Mouse (Mus musculus) lung, adult 2 months (tissue): Measurements from ENCODE around the gene 3830417A13Rik.

Experiments used
- CTCF ChIP-seq: fragments of 200-500 bp; IDR thresholded peaks from 2 replicates; pipeline ENCODE4 v1.5.1; 2011; ENCODE audit warnings: mild to moderate bottlenecking, low read length, control low read depth; ENCODE audit not compliant: insufficient read depth
- POLR2A ChIP-seq: fragments of 200-500 bp; IDR thresholded peaks from 2 replicates; pipeline ENCODE4 v1.6.1; 2011; ENCODE audit warnings: low read depth, mild to moderate bottlenecking, control low read depth, low read length, borderline replicate concordance; ENCODE audit errors: extremely low read depth

DNA sequence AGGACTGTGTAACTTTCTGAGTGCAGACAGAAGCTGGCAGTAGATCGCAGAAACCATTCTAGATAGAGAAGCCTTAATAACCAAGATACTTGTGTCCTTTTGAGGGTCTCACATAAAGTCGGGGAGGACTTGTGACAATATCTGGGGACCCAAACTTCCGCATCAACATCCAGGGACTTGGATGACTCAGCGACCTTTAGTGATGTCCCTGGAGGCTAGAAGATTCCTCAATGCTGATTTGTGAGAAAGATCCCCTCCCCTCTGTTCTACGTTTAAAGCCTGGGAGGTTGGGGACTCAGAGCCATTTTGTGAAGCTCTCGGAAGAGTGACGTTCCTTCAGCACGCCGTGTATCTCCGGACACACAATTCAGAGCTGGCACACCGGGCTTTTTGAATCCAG, at the start of gene 3830417A13Rik:
- no peak for TF ChIP-seq CTCF
- TF ChIP-seq POLR2A: no peak
